Mouse (Mus musculus) stomach, postnatal 0 days (tissue): Measurements from ENCODE around the gene 1700017B05Rik.

Source experiments
- CTCF ChIP-seq: IDR thresholded peaks from 2 replicates; pipeline ENCODE4 v1.5.1; 2016; ENCODE audit warnings: antibody characterized with exemption, low read depth, mild to moderate bottlenecking, moderate library complexity
- EP300 ChIP-seq: optimal IDR thresholded peaks from 2 replicates; pipeline ENCODE3; 2016; ENCODE audit warnings: antibody characterized with exemption

DNA sequence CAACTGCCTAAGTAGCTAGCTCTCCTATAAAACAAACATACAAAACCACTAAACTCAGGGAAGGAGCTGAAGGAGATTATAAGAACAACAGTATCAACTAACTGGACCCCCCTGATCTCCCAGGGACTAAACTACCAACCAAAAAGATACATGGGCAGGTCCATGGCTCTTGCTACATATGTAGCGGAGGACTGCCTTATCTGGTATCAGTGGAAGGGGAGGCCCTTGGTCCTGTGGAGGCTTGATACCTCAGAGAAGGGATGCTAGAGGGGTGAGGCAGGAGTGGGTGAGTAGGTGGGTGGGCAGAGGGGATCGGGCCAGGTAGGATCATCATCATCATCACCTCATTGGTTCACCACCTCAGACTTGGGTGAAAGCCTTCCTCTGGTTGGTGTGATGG lies 41.8 kb upstream of the 1700017B05Rik start:
- TF ChIP-seq CTCF: no peak
- TF ChIP-seq EP300: no peak
